In genomic region chr11:58990141-58990540, GRCm38 (mm10) we compare ENCODE assay signal across 28 mouse cellular contexts. TPM values are rescaled to one million over a fixed set of nuclear protein-coding genes. Genes with fewer than 3 reads are reported as not detected.
DNase-seq lines count a peak whose midpoint lies in the region; ATAC-seq and TF ChIP-seq lines count a peak whose summit lies in the region.
"Had no signal": no experiment of that assay in that cellular context is flagged by ENCODE, and none has a peak within 500 bp of the region (broad histone marks: within the 10 kb centered on the region; RNA-seq: fewer than 3 reads in every experiment).

No protein-coding gene starts in this region.

- H3K4me1 ChIP-seq in heart, adult 2 months (ENCODE audit: control insufficient read depth, insufficient read depth, low read length), result peaks cover 11% of the 10 kb centered on the region
- peaks cover 75 to 96% of the 10 kb centered on the region in 2 experiments for H3K4me1 ChIP-seq in heart, embryonic 14.5 days (ENCODE audit: control insufficient read depth in 2 of 2, insufficient read depth in 2 of 2, low read length in 2 of 2)
- H3K4me1 ChIP-seq in heart, postnatal 0 days (ENCODE audit: control insufficient read depth, insufficient read depth), result peaks cover 73% of the 10 kb centered on the region
- H3K4me1 ChIP-seq in thymus, adult 2 months (replicated peaks; ENCODE audit: control insufficient read depth, insufficient read depth, low read length), result peaks cover 14% of the 10 kb centered on the region
- H3K4me1 ChIP-seq: midbrain, embryonic 15.5 days had no signal

- no peak for ATAC-seq in heart, embryonic 14.5 days (ENCODE audit: insufficient number of reproducible peaks, insufficient read depth, low FRiP score, low read depth)
- peak; percentile 27 for ATAC-seq in Patski
- ATAC-seq in heart, postnatal 0 days (ENCODE audit: insufficient read depth, low read depth), result peak; percentile 22
- ATAC-seq: forebrain, embryonic 14.5 days; inflammation-experienced regulatory T-cells, adult 6 months; midbrain, embryonic 15.5 days had no signal

- no peak overlapping the region for H3K4me3 ChIP-seq in heart, adult 2 months
- H3K4me3 ChIP-seq in heart, embryonic 14.5 days (ENCODE audit: control insufficient read depth in 1 of 2, insufficient read depth in 1 of 2, low read depth in 1 of 2, low read length in 2 of 2), result no peak overlapping the region
- no peak overlapping the region for H3K4me3 ChIP-seq in heart, postnatal 0 days (ENCODE audit: low read depth, low read length)
- no peak overlapping the region for H3K4me3 ChIP-seq in thymus, adult 2 months (ENCODE audit: control insufficient read depth, insufficient read depth, low read length)
- H3K4me3 ChIP-seq: embryonic facial prominence, embryonic 12.5 days; hindbrain, embryonic 10.5 days; hindbrain, embryonic 15.5 days; kidney, embryonic 15.5 days; limb, embryonic 15.5 days; midbrain, embryonic 15.5 days had no signal

- DNase-seq in heart, adult 2 months, result peak in 1 of 2 experiments; percentile 34
- DNase-seq in heart, postnatal 14 days, result no peak
- DNase-seq in heart, adult 8-10 months (ENCODE audit: low spot score), result no peak
- DNase-seq in Patski (ENCODE audit: low read depth, low spot score), result no peak
- no peak for DNase-seq in heart, postnatal 0 days (ENCODE audit: low spot score)
- no peak for DNase-seq in thymus, adult 2 months
- DNase-seq in spleen, adult 18-20 months, result no peak
- DNase-seq: cerebellum, adult 11-12 months; cerebellum, adult 9-11 months; embryo, embryonic 11 days; gastrocnemius, postnatal 36 days; kidney, adult 11 months; layer of hippocampus, postnatal 36 days; left cerebral cortex, postnatal 4 days; lung, adult 2 months; lung, postnatal 10 days; right cerebral cortex, postnatal 25 days; thymus, postnatal 25 days had no signal

- TF ChIP-seq CTCF in heart, adult 2 months (IDR thresholded peaks at IDR 0.05), result no peak
- TF ChIP-seq CTCF in Patski (IDR thresholded peaks at IDR 0.05), result no peak
- no peak for TF ChIP-seq CTCF in heart, postnatal 0 days (IDR thresholded peaks at IDR 0.05; ENCODE audit: low read depth)
- no peak for TF ChIP-seq CTCF in thymus, adult 2 months (IDR thresholded peaks at IDR 0.05; ENCODE audit: borderline replicate concordance, control insufficient read depth, extremely low read depth, insufficient read depth, low read length, poor library complexity)

- no peak overlapping the region for H3K4me2 ChIP-seq in heart, embryonic 14.5 days (ENCODE audit: low read length)
- H3K4me2 ChIP-seq in heart, postnatal 0 days (ENCODE audit: low read depth, low read length), result no peak overlapping the region
- H3K4me2 ChIP-seq: embryonic facial prominence, embryonic 12.5 days; hindbrain, embryonic 15.5 days; kidney, embryonic 15.5 days; limb, embryonic 15.5 days; midbrain, embryonic 15.5 days had no signal

- H3K79me2 ChIP-seq in heart, adult 2 months (replicated peaks; ENCODE audit: control insufficient read depth, insufficient read depth, low read length), result no peaks in the 10 kb centered on the region

- in situ Hi-C loops in Patski (cut with MboI; ENCODE audit: low pct_unique_long_range_greater_than_20kb), result no loop called here

- WGBS in heart, adult 2 months, result 72% methylated on average over 17 of the region's 17 CpGs
- WGBS in heart, embryonic 14.5 days, result 46% methylated on average over 17 of the region's 17 CpGs
- WGBS in heart, postnatal 0 days, result 44% methylated on average over 17 of the region's 17 CpGs
- 96% methylated on average over 17 of the region's 17 CpGs for WGBS in thymus, adult 2 months

- no peak for TF ChIP-seq POLR2A in heart, adult 2 months (IDR thresholded peaks at IDR 0.05; ENCODE audit: insufficient read depth, low read depth, low read length)
- no peak for TF ChIP-seq POLR2A in thymus, adult 2 months (IDR thresholded peaks at IDR 0.05; ENCODE audit: control insufficient read depth, extremely low read depth, insufficient read depth, low read length, poor library complexity)

- H3K27me3 ChIP-seq in heart, adult 2 months (ENCODE audit: control insufficient read depth, insufficient read depth, low read length), result no peaks in the 10 kb centered on the region
- no peaks in the 10 kb centered on the region for H3K27me3 ChIP-seq in heart, embryonic 14.5 days (ENCODE audit: control insufficient read depth, insufficient read depth, low read length)
- no peaks in the 10 kb centered on the region for H3K27me3 ChIP-seq in Patski
- H3K27me3 ChIP-seq in heart, postnatal 0 days (ENCODE audit: control insufficient read depth, insufficient read depth, low read length), result peaks cover 5% of the 10 kb centered on the region; the same call in 1 of the 2 replicates
- H3K27me3 ChIP-seq in thymus, adult 2 months (ENCODE audit: control insufficient read depth, insufficient read depth, low read length), result no peaks in the 10 kb centered on the region

- no peaks in the 10 kb centered on the region for H3K9me3 ChIP-seq in heart, embryonic 14.5 days (ENCODE audit: control insufficient read depth, low read length)
- H3K9me3 ChIP-seq in heart, postnatal 0 days (replicated peaks; ENCODE audit: control insufficient read depth, low read length), result no peaks in the 10 kb centered on the region
- H3K9me3 ChIP-seq: embryonic facial prominence, embryonic 12.5 days; hindbrain, embryonic 10.5 days; hindbrain, embryonic 15.5 days; kidney, embryonic 15.5 days; limb, embryonic 15.5 days; midbrain, embryonic 15.5 days had no signal

- TF ChIP-seq EP300 in heart, adult 2 months (IDR thresholded peaks at IDR 0.05; ENCODE audit: insufficient read depth, low read depth, low read length), result no peak
- no peak for TF ChIP-seq EP300 in heart, postnatal 0 days (IDR thresholded peaks at IDR 0.05; ENCODE audit: low read depth)

- peaks cover 2% of the 10 kb centered on the region for H3K36me3 ChIP-seq in heart, adult 2 months (ENCODE audit: control insufficient read depth, insufficient read depth, low read length)
- H3K36me3 ChIP-seq in heart, embryonic 14.5 days (ENCODE audit: control insufficient read depth, insufficient read depth, low read length), result peaks cover 66% of the 10 kb centered on the region
- peaks cover 55% of the 10 kb centered on the region for H3K36me3 ChIP-seq in heart, postnatal 0 days (replicated peaks; ENCODE audit: control insufficient read depth, insufficient read depth, low read length)
- peaks cover 53% of the 10 kb centered on the region for H3K36me3 ChIP-seq in thymus, adult 2 months (ENCODE audit: control insufficient read depth, insufficient read depth, low read length)

- peak overlapping the region; percentile 36; the same call in 1 of the 2 replicates for H3K27ac ChIP-seq in heart, adult 2 months
- H3K27ac ChIP-seq in heart, embryonic 14.5 days (replicated peaks in 1 of 2; ENCODE audit: control insufficient read depth in 1 of 2, insufficient read depth in 1 of 2, low read depth in 2 of 2, low read length in 2 of 2), result peak overlapping the region; percentile 91 to 97
- peak overlapping the region; percentile 73 for H3K27ac ChIP-seq in heart, postnatal 0 days (ENCODE audit: low read depth)
- no peak overlapping the region for H3K27ac ChIP-seq in thymus, adult 2 months (ENCODE audit: control insufficient read depth, insufficient read depth, low read length)
- H3K27ac ChIP-seq: embryonic facial prominence, embryonic 12.5 days; hindbrain, embryonic 10.5 days; hindbrain, embryonic 15.5 days; kidney, embryonic 15.5 days; limb, embryonic 15.5 days; liver, embryonic 14.5 days; midbrain, embryonic 15.5 days had no signal

- CTCF ChIA-PET in Patski (lab: Charles Lee), result no interaction called here

- intact Hi-C loops in heart, adult 2 months (cut with DNase I), result no loop called here
- intact Hi-C loops in heart, postnatal 14 days (cut with DNase I), result no loop called here

- POLR2A ChIA-PET in Patski (lab: Charles Lee), result no interaction called here

- H3K9ac ChIP-seq in heart, adult 2 months (ENCODE audit: low read depth, low read length), result no peak overlapping the region
- peak overlapping the region; percentile 27; the same call in 1 of the 2 replicates for H3K9ac ChIP-seq in heart, embryonic 14.5 days (ENCODE audit: low read length)
- no peak overlapping the region for H3K9ac ChIP-seq in heart, postnatal 0 days (replicated peaks; ENCODE audit: low read depth, low read length)
- H3K9ac ChIP-seq: embryonic facial prominence, embryonic 12.5 days; hindbrain, embryonic 15.5 days; kidney, embryonic 15.5 days; limb, embryonic 15.5 days; liver, embryonic 14.5 days; midbrain, embryonic 15.5 days had no signal

RNA-seq across cellular contexts. Expression of gene Trim11, which starts 12.2 kb away (rescaled TPM):
- 10 to 100 TPM; 11.9 to 14.0 TPM for total RNA-seq in heart, adult 2 months (2021)
- polyA plus RNA-seq in heart, adult 2 months (2012; rRNA removed), result 14.3 and 19.4 TPM in 2 replicates
- total RNA-seq in heart, postnatal 14 days (2021), result 10 to 100 TPM; 17.6 to 18.1 TPM
- polyA plus RNA-seq in heart, embryonic 14.5 days (2014; fragmentation: Nextera tagmentation; extraction: Ambion mirVana), result 33.4 and 36.1 TPM in 2 replicates
- 10 to 100 TPM; 14.7 to 18.9 (median 16.5) TPM for total RNA-seq in heart, adult 8-10 months (2022)
- 29.2 TPM for polyA plus RNA-seq in Patski (2021)
- 36.8 and 37.4 TPM in 2 replicates for total RNA-seq in heart, postnatal 0 days (2014; rRNA removed; ENCODE audit: low replicate concordance)
- polyA plus RNA-seq in heart, postnatal 0 days (2015; fragmentation: Nextera tagmentation; extraction: Ambion mirVana), result 26.0 and 26.5 TPM in 2 replicates
- polyA plus RNA-seq in thymus, adult 2 months (2012; rRNA removed), result 114 and 119 TPM in 2 replicates

RNA-seq across cellular contexts. Expression of gene Hist3h2a, which starts 35.7 kb away (rescaled TPM):
- 10 to 100 TPM; 13.6 to 14.0 TPM for total RNA-seq in heart, adult 2 months (2021)
- polyA plus RNA-seq in heart, adult 2 months (2012; rRNA removed), result 12.6 and 15.4 TPM in 2 replicates
- 10 to 100 TPM; 22.0 to 28.0 TPM for total RNA-seq in heart, postnatal 14 days (2021)
- 34.0 and 40.8 TPM in 2 replicates for polyA plus RNA-seq in heart, embryonic 14.5 days (2014; fragmentation: Nextera tagmentation; extraction: Ambion mirVana)
- 10 to 100 TPM; 10.5 to 17.8 (median 16.0) TPM for total RNA-seq in heart, adult 8-10 months (2022)
- 20.9 TPM for polyA plus RNA-seq in Patski (2021)
- 90.4 and 94.8 TPM in 2 replicates for total RNA-seq in heart, postnatal 0 days (2014; rRNA removed; ENCODE audit: low replicate concordance)
- polyA plus RNA-seq in heart, postnatal 0 days (2015; fragmentation: Nextera tagmentation; extraction: Ambion mirVana), result 43.1 and 63.4 TPM in 2 replicates
- polyA plus RNA-seq in thymus, adult 2 months (2012; rRNA removed), result 45.9 and 51.0 TPM in 2 replicates

RNA-seq across cellular contexts. Expression of gene Trim17, which starts 35.7 kb away (rescaled TPM):
- total RNA-seq in heart, adult 2 months (2021), result under 1 TPM in 1 of 2 experiments, not detected in 1; 0.07 TPM
- 0.20 and 0.37 TPM in 2 replicates for polyA plus RNA-seq in heart, adult 2 months (2012; rRNA removed)
- under 1 TPM; 0.10 to 0.19 TPM for total RNA-seq in heart, postnatal 14 days (2021)
- polyA plus RNA-seq in heart, embryonic 14.5 days (2014; fragmentation: Nextera tagmentation; extraction: Ambion mirVana), result 0.11 and 0.47 TPM in 2 replicates
- under 1 TPM in 3 of 4 experiments, not detected in 1; 0.06 to 0.20 (median 0.08) TPM for total RNA-seq in heart, adult 8-10 months (2022)
- 0.26 TPM for polyA plus RNA-seq in Patski (2021)
- 0.62 TPM in 1 of 2 replicates, not detected in the other for total RNA-seq in heart, postnatal 0 days (2014; rRNA removed; ENCODE audit: low replicate concordance)
- 0.26 and 0.33 TPM in 2 replicates for polyA plus RNA-seq in heart, postnatal 0 days (2015; fragmentation: Nextera tagmentation; extraction: Ambion mirVana)
- polyA plus RNA-seq in thymus, adult 2 months (2012; rRNA removed), result 0.31 and 0.47 TPM in 2 replicates

RNA-seq across cellular contexts. Expression of gene Hist3h2ba, which starts 41.4 kb away (rescaled TPM):
- total RNA-seq in heart, adult 2 months (2021), result 1 to 10 TPM in 1 of 2 experiments, under 1 TPM in 1; 0.81 to 1.1 TPM
- polyA plus RNA-seq in heart, adult 2 months (2012; rRNA removed), result 0.67 and 1.5 TPM in 2 replicates
- total RNA-seq in heart, postnatal 14 days (2021), result 10 to 100 TPM in 1 of 2 experiments, 1 to 10 TPM in 1; 3.9 to 14.1 TPM
- polyA plus RNA-seq in heart, embryonic 14.5 days (2014; fragmentation: Nextera tagmentation; extraction: Ambion mirVana), result 8.9 and 16.0 TPM in 2 replicates
- total RNA-seq in heart, adult 8-10 months (2022), result 1 to 10 TPM in 3 of 4 experiments, not detected in 1; 1.3 to 1.4 (median 1.3) TPM
- 7.1 TPM for polyA plus RNA-seq in Patski (2021)
- 26.3 and 44.3 TPM in 2 replicates for total RNA-seq in heart, postnatal 0 days (2014; rRNA removed; ENCODE audit: low replicate concordance)
- polyA plus RNA-seq in heart, postnatal 0 days (2015; fragmentation: Nextera tagmentation; extraction: Ambion mirVana), result 7.0 and 8.2 TPM in 2 replicates
- polyA plus RNA-seq in thymus, adult 2 months (2012; rRNA removed), result 47.2 and 96.5 TPM in 2 replicates

RNA-seq across cellular contexts. Expression of gene Rnf187, which starts 51.4 kb away (rescaled TPM):
- 100 to 1,000 TPM; 164 to 177 TPM for total RNA-seq in heart, adult 2 months (2021)
- 182 and 190 TPM in 2 replicates for polyA plus RNA-seq in heart, adult 2 months (2012; rRNA removed)
- total RNA-seq in heart, postnatal 14 days (2021), result 100 to 1,000 TPM; 150 to 151 TPM
- polyA plus RNA-seq in heart, embryonic 14.5 days (2014; fragmentation: Nextera tagmentation; extraction: Ambion mirVana), result 208 and 213 TPM in 2 replicates
- 100 to 1,000 TPM; 165 to 184 (median 175) TPM for total RNA-seq in heart, adult 8-10 months (2022)
- polyA plus RNA-seq in Patski (2021), result 252 TPM
- total RNA-seq in heart, postnatal 0 days (2014; rRNA removed; ENCODE audit: low replicate concordance), result 301 and 362 TPM in 2 replicates
- 145 and 147 TPM in 2 replicates for polyA plus RNA-seq in heart, postnatal 0 days (2015; fragmentation: Nextera tagmentation; extraction: Ambion mirVana)
- 335 and 488 TPM in 2 replicates for polyA plus RNA-seq in thymus, adult 2 months (2012; rRNA removed)
